ENCODE assay signal across 18 mouse cellular contexts in the genomic region with DNA sequence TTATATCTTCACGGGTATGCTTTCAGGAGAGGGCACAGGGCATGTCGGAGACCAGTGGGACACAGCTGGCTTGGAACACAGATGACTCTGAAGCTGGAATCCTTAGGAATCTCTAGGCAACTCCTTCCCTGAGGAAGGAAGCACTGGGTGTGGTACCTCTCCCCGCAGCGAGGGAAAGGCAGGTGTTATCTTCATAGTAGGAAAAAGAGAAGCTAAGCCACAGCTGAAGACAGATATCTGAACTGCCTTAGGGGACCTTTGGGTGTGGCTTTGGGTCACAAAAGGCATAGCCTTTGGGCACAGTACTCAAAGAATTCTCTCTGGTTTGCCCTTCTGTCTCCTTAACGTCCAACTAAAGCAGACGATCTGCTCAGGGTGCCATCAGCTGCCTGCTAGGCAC. TPM values are rescaled to one million over a fixed set of nuclear protein-coding genes. Genes with fewer than 3 reads are reported as not detected.
A peak's percentile ranks its signal among the peaks of the same experiment; 100 is the strongest.
DNase-seq lines count a peak whose midpoint lies in the region; ATAC-seq and TF ChIP-seq lines count a peak whose summit lies in the region.
"Had no signal": no experiment of that assay in that cellular context is flagged by ENCODE, and none has a peak within 500 bp of the region (broad histone marks: within the 10 kb centered on the region; RNA-seq: fewer than 3 reads in every experiment).

No protein-coding gene starts in this region.

- no peak for TF ChIP-seq EP300 in liver, postnatal 0 days (IDR thresholded peaks at IDR 0.05; ENCODE audit: low read depth)

- no peaks in the 10 kb centered on the region for H3K9me3 ChIP-seq in liver, postnatal 0 days (ENCODE audit: low read length)
- H3K9me3 ChIP-seq: embryonic facial prominence, embryonic 12.5 days; G1E; limb, embryonic 13.5 days; neural tube, embryonic 12.5 days had no signal

- peak overlapping the region; percentile 60; the same call in 1 of the 2 replicates for H3K27ac ChIP-seq in left cerebral cortex, adult 2 months
- H3K27ac ChIP-seq in liver, postnatal 0 days (ENCODE audit: low read depth) = no peak overlapping the region
- H3K27ac ChIP-seq: embryonic facial prominence, embryonic 12.5 days; limb, embryonic 13.5 days; neural tube, embryonic 12.5 days had no signal

- ATAC-seq in liver, postnatal 0 days = no peak
- ATAC-seq: activated CD4-positive, CD25-positive, alpha-beta regulatory T cell, adult 4 months; midbrain, embryonic 16.5 days had no signal

- intact Hi-C loops in heart, postnatal 25 days (cut with DNase I) = loop anchor here (5.0 kb wide), 1 partner anchor 34 kb away; no protein-coding TSS in a partner anchor
- intact Hi-C loops in left cerebral cortex, adult 2 months (cut with DNase I) = loop anchor here (2.0 to 5.0 kb wide), 2 partner anchors 13 to 96 kb away; no protein-coding TSS in a partner anchor

- WGBS in liver, postnatal 0 days (ENCODE audit: insufficient replicate concordance) = 43% methylated on average over 6 of the region's 6 CpGs

- no peak overlapping the region for H3K4me3 ChIP-seq in left cerebral cortex, adult 2 months
- no peak overlapping the region for H3K4me3 ChIP-seq in liver, postnatal 0 days (ENCODE audit: low read depth, low read length)
- H3K4me3 ChIP-seq: embryonic facial prominence, embryonic 12.5 days; limb, embryonic 13.5 days; neural tube, embryonic 12.5 days had no signal

- peak overlapping the region; percentile 13; the same call in 1 of the 2 replicates for H3K4me2 ChIP-seq in liver, postnatal 0 days (ENCODE audit: low read depth, low read length)
- H3K4me2 ChIP-seq: embryonic facial prominence, embryonic 12.5 days; limb, embryonic 13.5 days; neural tube, embryonic 12.5 days had no signal

- H3K36me3 ChIP-seq in liver, postnatal 0 days (replicated peaks; ENCODE audit: insufficient read depth, low read length) = no peaks in the 10 kb centered on the region

- H3K4me1 ChIP-seq in liver, postnatal 0 days (ENCODE audit: insufficient read depth) = peaks cover 80% of the 10 kb centered on the region

- H3K9ac ChIP-seq in liver, postnatal 0 days (replicated peaks) = no peak overlapping the region
- H3K9ac ChIP-seq: embryonic facial prominence, embryonic 12.5 days; limb, embryonic 13.5 days; neural tube, embryonic 12.5 days had no signal

- DNase-seq in heart, adult 11 months = peak; percentile 88
- DNase-seq in heart, postnatal 25 days (ENCODE audit: low spot score) = no peak
- DNase-seq in left cerebral cortex, adult 2 months (ENCODE audit: extremely low spot score in 1 of 2, low spot score in 2 of 2) = no peak
- no peak for DNase-seq in left cerebral cortex, adult 8-10 months (ENCODE audit: low spot score in 2 of 2)
- DNase-seq in MEL-GATA-1-ER (ENCODE audit: extremely low read depth, low read depth) = peak; percentile 53
- no peak for DNase-seq in liver, postnatal 0 days
- no peak for DNase-seq in kidney, adult 18-20 months
- DNase-seq in adrenal gland, postnatal 25 days = no peak
- DNase-seq: cerebellum, adult 11 months; kidney, adult 8-10 months; right cerebral cortex, postnatal 4 days; thymus, postnatal 14 days had no signal

- TF ChIP-seq CTCF in left cerebral cortex, adult 2 months (IDR thresholded peaks at IDR 0.05) = no peak
- no peak for TF ChIP-seq CTCF in liver, postnatal 0 days (IDR thresholded peaks at IDR 0.05; ENCODE audit: low read depth)

- H3K27me3 ChIP-seq in liver, postnatal 0 days (ENCODE audit: insufficient read depth, low read length) = no peaks in the 10 kb centered on the region
- H3K27me3 ChIP-seq: embryonic facial prominence, embryonic 12.5 days; limb, embryonic 13.5 days; neural tube, embryonic 12.5 days had no signal

RNA-seq across cellular contexts. Expression of gene Smad3, which starts 16.0 kb away (rescaled TPM):
- 10 to 100 TPM; 14.0 to 14.5 TPM for total RNA-seq in heart, postnatal 25 days (2021)
- 10 to 100 TPM; 60.0 to 69.0 TPM for total RNA-seq in left cerebral cortex, adult 2 months (2021)
- 10 to 100 TPM; 52.3 to 57.3 (median 56.8) TPM for total RNA-seq in left cerebral cortex, adult 8-10 months (2022)
- polyA plus RNA-seq in liver, postnatal 0 days (2015; fragmentation: Nextera tagmentation; extraction: Ambion mirVana) = 1.9 and 2.1 TPM in 2 replicates
- 36.2 and 46.0 TPM in 2 replicates for total RNA-seq in adrenal gland, postnatal 25 days (2021)

Comparison
In these comparisons a context has a peak if more than half of its experiments do, and no peak if none do; other contexts are left out.
1. DNase-seq: peak in heart, adult 11 months (single experiment) and MEL-GATA-1-ER (single experiment); none in heart, postnatal 25 days (single experiment), left cerebral cortex, adult 2 months (0 of 2), left cerebral cortex, adult 8-10 months (0 of 2), liver, postnatal 0 days (single experiment), kidney, adult 18-20 months (single experiment) and adrenal gland, postnatal 25 days (single experiment).